Mouse (Mus musculus) hindbrain, embryonic 11.5 days (tissue): ENCODE data around the gene Npff. TPM values are rescaled to one million over a fixed set of nuclear protein-coding genes. Genes with fewer than 3 reads are reported as not detected.

ENCODE experiments used
- ATAC-seq: fragments of 200-750 bp; cut with Nextera tagmentation; 2 replicates; pipeline ENCODE4 v1.8.0; 2017; ENCODE audit warnings: mild to moderate bottlenecking, moderate TSS enrichment, moderate library complexity; ENCODE audit not compliant: low FRiP score
- DNase-seq: peaks from one replicate; pipeline ENCODE4 v3.0.0-alpha.2; 2015; ENCODE audit warnings: low spot score
- H3K27ac ChIP-seq: fragments of 300-500 bp; sonication (generic); 2 replicates; pipeline ENCODE4 v1.5.1; 2014; ENCODE audit warnings: mild to moderate bottlenecking, low read depth, low read length
- H3K27me3 ChIP-seq: fragments of 300-500 bp; sonication (generic); 2 replicates; pipeline ENCODE4 v1.6.1; 2014; ENCODE audit warnings: mild to moderate bottlenecking, low read length, moderate library complexity, mixed read lengths; ENCODE audit not compliant: control insufficient read depth, insufficient read depth
- H3K36me3 ChIP-seq: fragments of 300-500 bp; sonication (generic); 2 replicates; pipeline ENCODE4 v1.6.1; 2014; ENCODE audit warnings: mild to moderate bottlenecking, low read length, moderate library complexity, mixed read lengths; ENCODE audit not compliant: control insufficient read depth, insufficient read depth
- H3K4me1 ChIP-seq: fragments of 300-500 bp; sonication (generic); replicated peaks from 2 replicates; pipeline ENCODE4 v1.6.1; 2014; ENCODE audit warnings: low read length, mixed read lengths; ENCODE audit not compliant: control insufficient read depth, insufficient read depth
- H3K4me2 ChIP-seq: fragments of 300-500 bp; sonication (generic); replicated peaks from 2 replicates; pipeline ENCODE4 v1.6.1; 2014; ENCODE audit warnings: mild to moderate bottlenecking, low read depth, low read length
- H3K4me3 ChIP-seq: fragments of 300-500 bp; sonication (generic); 2 replicates; pipeline ENCODE4 v1.5.1; 2014; ENCODE audit warnings: low read depth, low read length
- H3K9ac ChIP-seq: fragments of 300-500 bp; sonication (generic); 2 replicates; pipeline ENCODE4 v1.6.1; 2014; ENCODE audit warnings: low read depth, low read length
- H3K9me3 ChIP-seq: fragments of 300-500 bp; sonication (generic); 2 replicates; pipeline ENCODE4 v1.6.1; 2016; ENCODE audit warnings: low read length; ENCODE audit not compliant: control insufficient read depth
- WGBS: fragments of 180-500 bp; shearing (Covaris S2); extraction: QIAGEN DNeasy Blood & Tissue Kit; methylation state at CpG from one replicate; pipeline ENCODE4 v1.1.7; 2014; 5-methylcytosine and 5-hydroxymethylcytosine counted together
- polyA plus RNA-seq: library from polyadenylated mRNA; unstranded; fragments of >200 nt; fragmentation: Nextera tagmentation; extraction: Ambion mirVana; gene quantifications from 2 replicates; pipeline ENCODE4 v1.2.1, GENCODE M21; 2014

Npff gene
- polyA plus RNA-seq, 1 experiment from 2014 or later: 2.7 TPM

GRCm38 (mm10) chr15:102528396-102528795, 3.7 kb upstream of the Npff start:
- H3K4me2 ChIP-seq: no peak overlapping the region
- 91% methylated on average over 1 of the region's 1 CpGs for WGBS
- H3K4me1 ChIP-seq: no peaks in the 10 kb centered on the region
- ATAC-seq: no peak
- H3K27me3 ChIP-seq: no peaks in the 10 kb centered on the region
- H3K4me3 ChIP-seq: no peak overlapping the region
- no peaks in the 10 kb centered on the region for H3K9me3 ChIP-seq
- no peak overlapping the region for H3K9ac ChIP-seq
- H3K36me3 ChIP-seq: no peaks in the 10 kb centered on the region
- no peak overlapping the region for H3K27ac ChIP-seq
- DNase-seq: no peak

GRCm38 (mm10) chr15:102527936-102528335, 3.2 kb upstream of the Npff start:
- Histone ChIP-seq H3K36me3 (no peaks in the 10 kb centered on the region), H3K9ac (no peak overlapping the region), H3K9me3 (no peaks in the 10 kb centered on the region), H3K4me1 (no peaks in the 10 kb centered on the region), H3K27me3 (no peaks in the 10 kb centered on the region), H3K27ac (no peak overlapping the region), H3K4me3 (no peak overlapping the region), H3K4me2 (no peak overlapping the region)
- no peak for DNase-seq
- 73% methylated on average over 3 of the region's 3 CpGs for WGBS
- no peak for ATAC-seq

GRCm38 (mm10) chr15:102526111-102527002, 1.6 kb upstream of the Npff start:
- no peak overlapping the region for H3K9ac ChIP-seq
- 89% methylated on average over 6 of the region's 6 CpGs for WGBS
- no peaks in the 10 kb centered on the region for H3K4me1 ChIP-seq
- H3K27me3 ChIP-seq: no peaks in the 10 kb centered on the region
- ATAC-seq (no peak), DNase-seq (no peak)
- no peak overlapping the region for H3K27ac ChIP-seq
- no peaks in the 10 kb centered on the region for H3K9me3 ChIP-seq
- H3K4me2 ChIP-seq: no peak overlapping the region
- H3K36me3 ChIP-seq: 0 out of 2 replicates have a peak, but pooled peaks cover 3% of the 10 kb centered on the region
- no peak overlapping the region for H3K4me3 ChIP-seq

- Histone ChIP-seq H3K9ac (no peak overlapping the region), H3K4me3 (no peak overlapping the region), H3K27ac (no peak overlapping the region), H3K36me3 (0 out of 2 replicates have a peak, but pooled peaks cover 3% of the 10 kb centered on the region), H3K4me1 (peaks cover 2% of the 10 kb centered on the region; the same call in 1 of the 2 replicates), H3K4me2 (no peak overlapping the region), H3K9me3 (no peaks in the 10 kb centered on the region), H3K27me3 (no peaks in the 10 kb centered on the region)
- DNase-seq (no peak), ATAC-seq (no peak)
- 78% methylated on average over 4 of the region's 4 CpGs for WGBS
Measured at GRCm38 (mm10) chr15:102521480-102521879, 3.3 kb downstream of the Npff start.

- Histone ChIP-seq H3K4me2 (no peak overlapping the region), H3K4me3 (no peak overlapping the region), H3K9ac (no peak overlapping the region), H3K36me3 (0 out of 2 replicates have a peak, but pooled peaks cover 3% of the 10 kb centered on the region), H3K4me1 (peaks cover 5% of the 10 kb centered on the region), H3K9me3 (no peaks in the 10 kb centered on the region), H3K27ac (no peak overlapping the region), H3K27me3 (no peaks in the 10 kb centered on the region)
- ATAC-seq (no peak), DNase-seq (no peak)
- WGBS: 88% methylated on average over 4 of the region's 4 CpGs
Measured at GRCm38 (mm10) chr15:102520416-102520815, 4.3 kb downstream of the Npff start.

- Histone ChIP-seq H3K27ac (no peak overlapping the region), H3K4me2 (peak overlapping the region; percentile 82), H3K36me3 (0 out of 2 replicates have a peak, but pooled peaks cover 3% of the 10 kb centered on the region), H3K9ac (peak overlapping the region; percentile 91), H3K27me3 (no peaks in the 10 kb centered on the region), H3K4me3 (peak overlapping the region; percentile 60), H3K9me3 (no peaks in the 10 kb centered on the region), H3K4me1 (peaks cover 5% of the 10 kb centered on the region)
- no peak for ATAC-seq
- WGBS: 85% methylated on average over 15 of the region's 17 CpGs
- DNase-seq: no peak
Measured at GRCm38 (mm10) chr15:102519211-102520141, 5.3 kb downstream of the Npff start.

- peak overlapping the region; percentile 60 for H3K4me3 ChIP-seq
- peak overlapping the region; percentile 91 for H3K9ac ChIP-seq
- WGBS: 21% methylated on average over 9 of the region's 9 CpGs
- no peaks in the 10 kb centered on the region for H3K27me3 ChIP-seq
- no peaks in the 10 kb centered on the region for H3K9me3 ChIP-seq
- H3K4me1 ChIP-seq: peaks cover 5% of the 10 kb centered on the region
- H3K4me2 ChIP-seq: peak overlapping the region; percentile 82
- peak overlapping the region; percentile 97 for H3K27ac ChIP-seq
- no peak; the same call in none of the 2 replicates for ATAC-seq
- DNase-seq: no peak
- 0 out of 2 replicates have a peak, but pooled peaks cover 3% of the 10 kb centered on the region for H3K36me3 ChIP-seq
Measured at GRCm38 (mm10) chr15:102518859-102519201, 5.9 kb downstream of the Npff start.

GRCm38 (mm10) chr15:102517976-102518858, 6.5 kb downstream of the Npff start, which contains the start of gene Tarbp2:
Tarbp2 (plus strand) TSS chr15:102518192.
- under 1% methylated on average over 60 of the region's 60 CpGs for WGBS
- H3K4me3 ChIP-seq: peak within 1 kb of the TSS; percentile 60
- peak; percentile 98 for DNase-seq
- H3K4me2 ChIP-seq: peak within 1 kb of the TSS; percentile 82
- no peaks in the 10 kb centered on the region for H3K9me3 ChIP-seq
- peak within 1 kb of the TSS; percentile 97 for H3K27ac ChIP-seq
- 0 out of 2 replicates have a peak, but pooled peaks cover 3% of the 10 kb centered on the region for H3K36me3 ChIP-seq
- ATAC-seq: peak; percentile 90
- peaks cover 5% of the 10 kb centered on the region for H3K4me1 ChIP-seq
- H3K27me3 ChIP-seq: no peaks in the 10 kb centered on the region
- peak within 1 kb of the TSS; percentile 91 for H3K9ac ChIP-seq
